Mouse (Mus musculus) right cerebral cortex, postnatal 10 days (tissue): ENCODE results near the gene Ppil6.
A peak's percentile ranks its signal among the peaks of the same experiment; 100 is the strongest.

Experiments
- DNase-seq, 2 experiments: peaks; one replicate each; pipeline ENCODE4 v3.0.0; 2021; ENCODE audit warnings: low spot score in 2 of 2

The Ppil6 gene

GRCm38 (mm10) chr10:41525696-41526095 lies 35.5 kb downstream of the Ppil6 start:
- DNase-seq, result no peak

- no peak for DNase-seq
These were observed 39.7 kb downstream of the Ppil6 start for GRCm38 (mm10) chr10:41529972-41530371.

GRCm38 (mm10) chr10:41535991-41536390 lies 45.8 kb downstream of the Ppil6 start:
- DNase-seq, result no peak

- no peak for DNase-seq
These were observed 46.5 kb downstream of the Ppil6 start for GRCm38 (mm10) chr10:41536714-41537113.

- no peak for DNase-seq
These were observed 47.2 kb downstream of the Ppil6 start for GRCm38 (mm10) chr10:41537226-41537982.

GRCm38 (mm10) chr10:41537983-41538330 lies 47.7 kb downstream of the Ppil6 start:
- DNase-seq, result no peak

- no peak for DNase-seq
These were observed 48.7 kb downstream of the Ppil6 start for GRCm38 (mm10) chr10:41538986-41539385.

GRCm38 (mm10) chr10:41542057-41542456 lies 51.8 kb downstream of the Ppil6 start:
- DNase-seq, result no peak

GRCm38 (mm10) chr10:41543439-41543838 lies 53.2 kb downstream of the Ppil6 start:
- DNase-seq, result no peak

GRCm38 (mm10) chr10:41543844-41544243 lies 53.6 kb downstream of the Ppil6 start:
- no peak for DNase-seq

GRCm38 (mm10) chr10:41544481-41545190 lies 54.4 kb downstream of the Ppil6 start:
- DNase-seq, result no peak

- DNase-seq, result no peak
These were observed 55.1 kb downstream of the Ppil6 start for GRCm38 (mm10) chr10:41545224-41545755.

GRCm38 (mm10) chr10:41546396-41547165 lies 56.3 kb downstream of the Ppil6 start:
- DNase-seq, result no peak

GRCm38 (mm10) chr10:41550711-41551110 lies 60.5 kb downstream of the Ppil6 start:
- DNase-seq, result no peak

- no peak for DNase-seq
These were observed 62.1 kb downstream of the Ppil6 start for GRCm38 (mm10) chr10:41552319-41552718.

GRCm38 (mm10) chr10:41552847-41553589 lies 62.8 kb downstream of the Ppil6 start:
- peak; percentile 51 to 56 for DNase-seq

GRCm38 (mm10) chr10:41553711-41554110 lies 63.5 kb downstream of the Ppil6 start:
- DNase-seq, result no peak

GRCm38 (mm10) chr10:41555081-41555480 lies 64.8 kb downstream of the Ppil6 start:
- no peak for DNase-seq

GRCm38 (mm10) chr10:41558401-41558800 lies 68.2 kb downstream of the Ppil6 start:
- no peak for DNase-seq

- DNase-seq, result no peak
These were observed 71.6 kb downstream of the Ppil6 start for GRCm38 (mm10) chr10:41561701-41562395.
